Mouse (Mus musculus) granulocyte monocyte progenitor cell, adult 5-6 weeks (primary cell): Measurements from ENCODE around the gene Efna2. TPM values are rescaled to one million over a fixed set of nuclear protein-coding genes. Genes with fewer than 3 reads are reported as not detected.

Experiments
- ATAC-seq: replicated peaks from 2 replicates; pipeline ENCODE4 v1.8.0; 2016; ENCODE audit warnings: mild to moderate bottlenecking, moderate TSS enrichment, inconsistent platforms; ENCODE audit not compliant: poor library complexity, severe bottlenecking
- total RNA-seq, 2 experiments: library from RNA; stranded (forward) in 1 of 2; stranded (reverse) in 1 of 2; fragments of 200-712, 200-1000 nt in 1 of 2; fragments of >200 nt in 1 of 2; fragmentation: Nextera tagmentation in 1 of 2; gene quantifications; 2 replicates each; pipeline ENCODE4 v1.2.3; 2014 to 2017

Efna2 gene
- total RNA-seq, 2 experiments from 2014 or later, result 0.05 TPM; not detected in 1

DNA sequence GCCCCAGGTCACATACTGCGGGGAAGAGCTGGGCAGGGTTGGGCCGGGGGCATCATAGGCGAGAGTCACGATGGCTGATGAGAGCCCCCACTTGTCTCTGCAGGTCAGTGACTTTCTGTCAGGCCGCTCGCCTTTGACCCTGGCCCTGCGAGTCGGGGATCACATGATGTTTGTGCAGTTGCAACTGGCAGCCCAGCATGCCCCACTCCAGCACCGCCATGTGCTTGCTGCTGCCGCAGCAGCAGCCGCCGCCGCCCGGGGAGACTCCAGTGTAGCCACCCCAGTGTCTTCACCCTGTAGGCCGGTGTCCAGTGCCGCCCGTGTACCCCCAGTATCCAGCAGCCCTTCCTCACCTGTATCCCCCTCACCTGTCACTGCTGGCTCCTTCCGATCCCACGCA lies 25.6 kb upstream of the Efna2 start:
- no peak for ATAC-seq

GRCm38 (mm10) chr10:80154384-80154783 lies 24.9 kb upstream of the Efna2 start:
- ATAC-seq, result no peak

GRCm38 (mm10) chr10:80155277-80155676 lies 24.0 kb upstream of the Efna2 start:
- no peak for ATAC-seq

DNA sequence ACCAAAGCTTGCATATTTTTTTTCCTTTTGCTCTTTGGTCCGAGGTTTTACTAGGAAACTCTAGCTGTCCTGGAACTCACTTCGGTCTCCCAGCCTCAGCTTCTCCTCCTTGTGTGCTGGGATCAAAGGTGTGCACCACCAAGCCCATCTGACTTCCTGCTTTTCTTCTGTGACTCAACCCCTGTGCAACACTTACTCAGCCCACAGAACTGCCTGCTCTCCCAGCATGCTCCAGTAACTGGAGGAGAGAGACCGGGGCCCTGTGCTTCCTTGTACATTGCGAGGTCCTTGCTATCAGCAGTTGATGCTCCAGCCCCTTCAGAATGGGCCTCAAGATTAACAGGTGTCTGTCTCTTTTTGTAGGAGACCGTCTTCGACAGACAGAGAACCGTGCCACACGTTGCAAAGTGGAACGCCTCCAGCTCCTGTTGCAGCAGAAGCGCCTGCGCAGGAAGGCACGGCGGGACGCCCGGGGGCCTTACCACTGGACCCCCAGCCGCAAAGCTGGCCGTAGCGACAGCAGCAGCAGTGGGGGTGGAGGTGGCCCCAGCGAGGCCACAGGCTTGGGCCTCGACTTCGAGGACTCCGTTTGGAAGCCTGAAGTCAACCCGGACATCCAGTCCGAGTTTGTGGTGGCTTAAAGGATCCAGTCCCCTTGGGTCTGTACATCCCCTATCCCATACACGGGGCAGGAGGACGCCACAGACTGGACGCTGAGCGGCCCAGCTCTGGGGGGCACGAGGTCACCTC lies 23.1 kb upstream of the Efna2 start:
- ATAC-seq, result no peak

DNA sequence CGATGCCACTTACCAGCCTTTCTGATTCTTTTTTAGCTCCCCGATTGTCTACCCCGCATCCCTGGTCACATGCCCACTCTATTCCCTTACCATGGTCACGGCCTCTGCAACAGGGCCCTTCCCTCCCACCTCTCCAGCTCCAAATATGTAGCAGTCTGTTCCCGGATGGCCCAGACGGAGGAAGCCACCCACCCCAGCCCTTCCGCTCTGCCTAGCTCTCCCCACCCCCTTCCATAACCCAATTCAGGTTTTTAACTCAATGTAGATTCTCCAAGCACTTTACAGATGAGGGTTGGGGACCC lies 22.6 kb upstream of the Efna2 start:
- ATAC-seq, result no peak

GRCm38 (mm10) chr10:80157141-80157929 lies 21.9 kb upstream of the Efna2 start:
- no peak for ATAC-seq

- peak; percentile 37 for ATAC-seq
These were observed 20.8 kb upstream of the Efna2 start for GRCm38 (mm10) chr10:80158307-80158986.

GRCm38 (mm10) chr10:80159021-80159560 lies 20.2 kb upstream of the Efna2 start:
- no peak for ATAC-seq

DNA sequence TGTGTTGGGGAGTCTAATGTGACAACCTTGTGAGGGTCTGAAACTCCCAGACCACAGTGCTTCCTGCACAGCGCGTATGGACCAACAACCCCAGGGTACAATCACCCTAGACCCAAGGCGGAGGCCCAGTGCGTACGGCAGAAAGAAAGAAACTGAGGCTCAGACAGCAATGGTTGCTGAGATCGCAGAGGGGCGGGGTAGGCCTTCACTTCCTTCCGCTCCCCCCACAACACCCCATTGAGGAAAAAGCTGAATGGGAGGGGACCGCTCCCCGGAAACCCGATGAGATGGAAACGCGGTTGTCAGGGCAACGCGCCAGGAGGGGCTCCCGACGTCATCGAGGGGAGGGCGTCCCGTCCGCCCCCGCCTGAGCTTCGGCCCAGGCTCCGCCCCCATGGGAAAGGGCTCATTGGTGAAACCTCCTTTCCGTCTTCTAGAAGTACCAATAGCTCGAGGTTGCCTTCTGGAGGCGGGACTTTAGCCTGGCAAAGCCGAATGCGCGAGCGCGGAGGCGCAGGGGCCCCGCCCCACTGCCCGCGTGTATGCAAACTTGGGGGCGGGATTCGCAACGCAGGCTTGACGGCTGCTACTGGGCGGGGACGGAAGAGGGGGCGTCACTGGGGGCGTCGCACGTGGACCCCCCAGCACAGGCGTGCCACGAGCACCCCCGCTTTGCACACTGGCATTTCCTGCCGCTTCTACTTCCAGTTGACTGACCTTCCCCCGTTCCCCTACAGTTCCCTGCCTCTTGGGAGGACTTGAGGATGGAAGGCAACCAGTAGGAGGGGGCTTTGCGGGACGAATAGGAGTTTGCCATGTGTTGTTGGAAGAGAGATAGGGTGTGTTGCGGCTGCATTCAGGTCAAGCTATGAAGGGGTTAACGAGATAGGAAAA lies 19.5 kb upstream of the Efna2 start:
- ATAC-seq, result peak; percentile 67

DNA sequence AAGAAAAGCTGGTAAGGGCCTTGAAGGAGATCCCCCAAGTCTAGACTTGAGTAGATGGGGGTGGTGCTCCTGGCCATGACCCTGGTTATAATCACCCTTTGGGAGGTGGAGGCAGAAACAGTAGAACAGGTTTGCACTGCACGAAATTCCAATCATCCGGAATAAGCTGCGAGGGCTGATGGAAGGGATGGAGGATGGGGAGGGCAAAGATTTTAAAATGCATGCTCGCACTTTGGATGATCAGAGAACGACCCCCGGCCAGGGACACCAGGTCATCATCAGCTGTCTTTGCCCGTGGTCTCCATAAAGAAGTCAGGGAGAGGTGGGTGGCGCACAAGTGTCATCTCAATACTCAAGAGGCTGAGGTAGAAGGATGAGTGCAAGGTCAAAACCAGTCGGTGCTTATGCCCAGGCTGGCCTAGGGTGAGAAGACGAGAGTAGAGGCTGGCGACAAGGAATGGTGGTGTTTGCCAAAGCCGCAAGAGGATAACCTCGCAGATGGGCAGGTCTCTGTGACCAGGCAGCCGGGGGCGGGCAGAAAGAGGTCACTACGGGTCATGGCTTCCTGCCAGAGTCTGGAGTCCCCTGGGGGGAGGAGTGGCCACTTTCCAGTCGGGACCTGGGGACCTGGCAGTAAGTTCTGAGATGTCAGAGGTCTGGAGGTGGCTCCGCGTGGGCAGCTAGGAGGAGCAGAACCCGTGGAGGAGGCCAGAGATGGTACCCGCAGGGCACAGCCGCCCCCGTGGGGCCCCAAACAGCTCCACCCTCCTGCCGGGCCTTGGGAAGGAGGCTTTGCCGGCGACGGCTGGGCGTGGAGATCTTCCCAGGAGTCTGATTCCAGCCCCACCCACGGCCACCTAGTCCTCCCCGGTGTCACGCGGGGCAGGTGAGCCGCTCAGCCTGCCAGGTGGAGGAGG lies 18.6 kb upstream of the Efna2 start:
- ATAC-seq, result peak; percentile 4; the same call in 1 of the 2 replicates

- no peak for ATAC-seq
These were observed 17.6 kb upstream of the Efna2 start for GRCm38 (mm10) chr10:80161522-80162242.

GRCm38 (mm10) chr10:80162243-80162608 lies 17.1 kb upstream of the Efna2 start:
- no peak for ATAC-seq

GRCm38 (mm10) chr10:80162716-80163299 lies 16.5 kb upstream of the Efna2 start:
- ATAC-seq, result no peak

- no peak for ATAC-seq
These were observed 15.6 kb upstream of the Efna2 start for GRCm38 (mm10) chr10:80163721-80164120.

DNA sequence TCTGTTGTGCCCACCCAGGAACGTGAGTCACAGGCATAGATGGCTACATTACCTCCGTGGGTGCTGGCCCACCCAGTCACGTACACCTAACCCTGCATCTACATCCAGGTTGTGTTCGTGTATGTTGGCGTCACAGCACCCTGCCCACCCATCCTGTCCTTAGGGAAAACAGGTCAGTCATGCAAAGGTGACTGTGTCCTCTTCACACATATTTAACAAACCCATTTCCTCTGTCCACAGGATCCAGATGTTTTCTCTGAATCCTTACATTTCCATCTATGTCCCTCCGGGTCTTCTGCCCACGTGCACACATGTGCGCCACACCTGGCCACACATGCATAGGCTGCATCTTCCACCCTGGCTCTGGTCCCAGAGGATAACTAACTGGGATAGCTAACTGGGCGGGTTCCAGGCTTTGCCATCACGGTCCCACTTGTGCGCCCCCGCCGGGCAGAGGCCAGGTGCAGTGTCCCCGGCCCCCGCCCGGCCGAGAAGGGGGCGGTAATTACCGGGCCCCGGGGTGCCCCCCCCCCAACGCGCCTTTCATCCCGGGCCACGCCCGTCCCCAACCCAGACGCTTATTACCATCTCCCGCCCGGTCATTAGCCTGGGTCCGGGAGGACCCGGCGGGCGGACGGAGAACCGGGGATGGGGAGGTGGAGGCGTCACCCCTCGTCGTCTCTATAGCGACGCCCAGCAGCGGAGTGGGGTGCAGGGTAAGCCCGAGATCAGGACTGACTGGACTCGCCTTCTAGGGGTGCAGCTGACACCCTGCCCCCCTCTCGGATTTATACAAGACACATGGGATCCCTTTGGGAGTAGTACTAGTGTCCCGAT lies 14.9 kb upstream of the Efna2 start:
- ATAC-seq, result no peak

DNA sequence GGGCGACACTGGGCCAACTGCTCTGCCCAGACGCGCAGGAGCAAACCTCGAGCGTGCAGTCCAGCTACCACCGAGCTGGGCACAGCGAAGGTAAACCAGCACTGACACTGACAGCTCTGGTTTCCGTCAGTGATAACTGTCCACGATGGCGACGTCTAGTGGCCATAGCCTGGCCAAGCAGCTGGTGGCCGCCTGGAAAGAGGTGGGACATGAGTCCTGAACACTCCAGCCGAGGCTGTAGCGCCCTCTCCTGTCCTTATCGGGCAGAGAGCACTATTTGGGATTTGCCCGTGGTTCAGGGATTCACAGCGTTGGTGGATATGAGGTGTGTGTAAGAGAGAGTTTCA lies 14.3 kb upstream of the Efna2 start:
- peak; percentile 51 for ATAC-seq

DNA sequence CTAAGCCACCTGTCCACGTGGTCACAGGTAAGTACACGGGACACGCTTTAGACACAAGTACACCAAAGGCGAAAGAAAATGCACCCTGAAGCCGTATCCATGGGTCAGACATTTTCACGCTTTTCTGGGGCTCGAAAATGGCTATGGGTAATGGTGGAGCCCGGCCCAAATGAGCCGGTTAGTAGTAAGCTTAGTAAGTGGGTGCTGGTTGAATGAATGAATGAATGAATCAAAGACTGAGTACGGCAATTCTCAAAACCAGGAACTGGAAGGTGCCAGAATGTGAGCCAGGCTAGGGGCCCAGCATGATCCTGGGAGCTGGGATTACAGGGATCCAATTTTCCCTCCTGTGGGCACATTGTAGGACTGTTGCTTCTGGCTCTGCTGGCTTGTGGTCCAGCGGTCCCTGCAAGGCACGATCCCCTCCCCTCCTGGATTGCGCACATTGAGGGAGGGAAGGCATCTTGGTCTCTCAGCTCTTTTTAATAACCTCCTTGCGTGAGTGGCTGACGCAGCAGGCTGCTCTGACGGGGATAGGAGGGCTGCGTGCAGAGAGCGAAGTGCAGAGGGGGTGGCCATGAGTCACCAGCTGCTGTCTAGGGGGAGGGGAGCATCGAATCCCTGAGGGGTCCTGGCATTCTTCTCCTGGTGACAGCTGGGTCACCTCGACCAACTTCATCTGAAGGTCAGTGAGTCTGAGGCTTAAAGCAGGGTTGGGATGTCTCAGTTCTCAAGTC lies 13.7 kb upstream of the Efna2 start, which contains the start of gene Cirbp:
Gene Cirbp, plus strand, starts transcription at position 594 of the 737 bp plus-strand sequence.
- ATAC-seq, result no peak
